Mouse (Mus musculus): Measurements from ENCODE around the gene Gpr137c.

DNA sequence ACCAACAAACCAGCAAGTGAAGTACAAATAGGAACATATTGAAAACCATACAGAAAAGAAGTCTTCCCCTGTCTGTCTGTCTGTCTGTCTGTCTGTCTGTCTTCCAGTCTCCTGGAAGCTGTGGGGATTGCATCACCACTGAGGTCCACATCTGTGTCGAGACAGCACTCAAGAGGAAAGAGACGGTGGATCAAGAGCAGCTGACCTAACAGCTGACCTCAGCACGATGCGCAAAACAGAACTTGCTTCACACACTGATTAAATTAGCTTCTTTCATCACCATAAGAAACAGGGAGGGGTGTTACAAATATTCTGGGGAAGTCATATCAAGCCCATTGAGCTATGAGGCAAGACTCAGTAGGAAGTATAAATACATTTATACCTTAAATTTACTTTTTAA, 72.1 kb downstream of the Gpr137c start:
- TF ChIP-seq CTCF (conservative IDR thresholded peaks at IDR 0.05; ENCODE audit: low read length) (no peak), NANOG (IDR thresholded peaks at IDR 0.05; ENCODE audit: borderline replicate concordance, low read length) (no peak)

All from E14TG2a.4 (cell line).